Mouse (Mus musculus) spleen, adult 2 months (tissue): ENCODE data around the gene Alox15.

ENCODE experiments used
- CTCF ChIP-seq: fragments of 200-500 bp; IDR thresholded peaks from 2 replicates; pipeline ENCODE4 v1.5.1; 2011; ENCODE audit warnings: mild to moderate bottlenecking, inconsistent platforms; ENCODE audit not compliant: insufficient read depth, insufficient read length, insufficient replicate concordance; ENCODE audit errors: extremely low read depth
- POLR2A ChIP-seq: fragments of 200-500 bp; IDR thresholded peaks from 2 replicates; pipeline ENCODE4 v1.6.1; 2011; ENCODE audit warnings: low read depth, low read length, inconsistent platforms

DNA sequence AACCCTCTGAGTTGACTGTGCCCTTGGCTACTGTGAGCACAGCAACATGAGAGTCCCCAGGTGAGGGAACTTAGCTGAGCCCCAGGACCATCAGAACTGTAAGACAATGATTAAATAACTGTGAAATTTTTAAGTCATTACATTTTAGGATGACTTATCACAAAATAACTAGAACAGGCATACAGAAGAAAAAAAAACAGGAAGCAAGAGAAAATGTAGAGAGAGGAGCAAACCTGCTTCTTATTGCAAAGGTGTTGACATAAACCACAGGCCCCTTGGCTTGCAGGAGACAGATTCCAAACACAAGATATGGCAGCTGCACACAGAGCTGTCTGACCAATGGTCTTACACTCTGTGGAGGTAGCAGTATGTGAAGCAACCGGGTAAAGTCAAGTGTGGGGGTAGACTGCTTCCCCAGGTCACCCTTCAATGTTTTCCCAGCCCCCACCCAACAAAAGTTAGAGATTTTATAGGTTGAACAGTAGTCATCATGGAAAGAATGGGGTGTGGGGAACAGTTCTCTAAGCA is 28.7 kb upstream of the Alox15 start:
- no peak for TF ChIP-seq CTCF
- TF ChIP-seq POLR2A = no peak
